Comparison of ENCODE assay signal across 34 mouse cellular contexts in genomic region chr7:99185405-99185804, GRCm38 (mm10). TPM values are rescaled to one million over a fixed set of nuclear protein-coding genes. Genes with fewer than 3 reads are reported as not detected.
"Had no signal": no experiment of that assay in that cellular context is flagged by ENCODE, and none has a peak within 500 bp of the region (broad histone marks: within the 10 kb centered on the region; RNA-seq: fewer than 3 reads in every experiment).

No protein-coding gene starts in this region.

- ATAC-seq: hindbrain, postnatal 0 days; liver, embryonic 12.5 days had no signal

- H3K27ac ChIP-seq: heart, adult 2 months; heart, embryonic 13.5 days; heart, embryonic 15.5 days; hindbrain, embryonic 13.5 days; hindbrain, embryonic 15.5 days; hindbrain, postnatal 0 days; kidney, embryonic 15.5 days; kidney, postnatal 0 days; limb, embryonic 13.5 days; limb, embryonic 15.5 days; liver, embryonic 12.5 days; liver, embryonic 14.5 days had no signal

- H3K9ac ChIP-seq: heart, embryonic 13.5 days; heart, embryonic 15.5 days; hindbrain, embryonic 13.5 days; hindbrain, embryonic 15.5 days; kidney, embryonic 15.5 days; limb, embryonic 13.5 days; limb, embryonic 15.5 days; liver, embryonic 12.5 days; liver, embryonic 14.5 days had no signal

- H3K4me3 ChIP-seq: heart, adult 2 months; heart, embryonic 13.5 days; heart, embryonic 15.5 days; hindbrain, embryonic 13.5 days; hindbrain, embryonic 15.5 days; kidney, embryonic 15.5 days; limb, embryonic 13.5 days; limb, embryonic 15.5 days; liver, embryonic 12.5 days had no signal

- H3K9me3 ChIP-seq: heart, embryonic 13.5 days; heart, embryonic 15.5 days; hindbrain, embryonic 13.5 days; hindbrain, embryonic 15.5 days; kidney, embryonic 15.5 days; limb, embryonic 13.5 days; limb, embryonic 15.5 days; liver, embryonic 12.5 days had no signal

- H3K36me3 ChIP-seq: heart, embryonic 13.5 days; heart, embryonic 15.5 days; hindbrain, embryonic 13.5 days; hindbrain, embryonic 15.5 days; kidney, embryonic 15.5 days; limb, embryonic 13.5 days; limb, embryonic 15.5 days; liver, embryonic 12.5 days had no signal

- H3K4me2 ChIP-seq: heart, embryonic 11.5 days; heart, embryonic 13.5 days; heart, embryonic 15.5 days; hindbrain, embryonic 13.5 days; hindbrain, embryonic 15.5 days; kidney, embryonic 15.5 days; limb, embryonic 13.5 days; limb, embryonic 15.5 days; liver, embryonic 12.5 days had no signal

- DNase-seq: gastrocnemius, postnatal 14 days; gastrocnemius, postnatal 36 days; heart, adult 11 months; heart, adult 2 months; heart, postnatal 14 days; heart, postnatal 36 days; kidney, adult 11 months; kidney, adult 2 months; kidney, adult 9 months; kidney, postnatal 14 days; kidney, postnatal 36 days; layer of hippocampus, adult 9-11 months; layer of hippocampus, postnatal 36 days; left cerebral cortex, postnatal 4 days had no signal

RNA-seq across cellular contexts. Expression of gene Mogat2, which starts 53.0 kb away (rescaled TPM):
- total RNA-seq: gastrocnemius, adult 18-20 months; gastrocnemius, adult 8-10 months; gastrocnemius, postnatal 36 days; heart, adult 2 months; heart, postnatal 14 days; heart, postnatal 36 days; layer of hippocampus, adult 18-20 months; layer of hippocampus, adult 8-10 months; layer of hippocampus, postnatal 14 days; layer of hippocampus, postnatal 36 days; left cerebral cortex, adult 18-20 months; left cerebral cortex, adult 8-10 months; left cerebral cortex, postnatal 25 days had no signal
